Mouse (Mus musculus) thymus, adult 2 months (tissue): Measurements from ENCODE around the gene Mxd1. TPM values are rescaled to one million over a fixed set of nuclear protein-coding genes. Genes with fewer than 3 reads are reported as not detected.

Source experiments
- DNase-seq: peaks from one replicate; pipeline ENCODE4 v3.0.0; 2021
- H3K27ac ChIP-seq: fragments of 200-500 bp; 2 replicates; pipeline ENCODE4 v1.5.1; 2012; ENCODE audit warnings: low read length, control low read depth; ENCODE audit not compliant: control insufficient read depth, insufficient read depth
- H3K27me3 ChIP-seq: fragments of 200-500 bp; 2 replicates; pipeline ENCODE4 v1.6.1; 2012; ENCODE audit warnings: mild to moderate bottlenecking, low read length, moderate library complexity, mixed read lengths; ENCODE audit not compliant: control insufficient read depth, insufficient read depth
- H3K36me3 ChIP-seq: fragments of 200-500 bp; 2 replicates; pipeline ENCODE4 v1.6.1; 2012; ENCODE audit warnings: mild to moderate bottlenecking, low read length, moderate library complexity; ENCODE audit not compliant: control insufficient read depth, insufficient read depth
- H3K4me1 ChIP-seq: fragments of 200-500 bp; replicated peaks from 2 replicates; pipeline ENCODE4 v1.6.1; 2012; ENCODE audit warnings: low read length; ENCODE audit not compliant: control insufficient read depth, insufficient read depth
- H3K4me3 ChIP-seq: fragments of 200-500 bp; 2 replicates; pipeline ENCODE4 v1.5.1; 2012; ENCODE audit warnings: mild to moderate bottlenecking, low read length, control low read depth, moderate library complexity; ENCODE audit not compliant: control insufficient read depth, insufficient read depth
- CTCF ChIP-seq: fragments of 200-500 bp; IDR thresholded peaks from 2 replicates; pipeline ENCODE4 v1.5.1; 2012; ENCODE audit warnings: mild to moderate bottlenecking, control low read depth, low read length, moderate library complexity, borderline replicate concordance; ENCODE audit not compliant: control insufficient read depth, poor library complexity, insufficient read depth; ENCODE audit errors: extremely low read depth
- POLR2A ChIP-seq: fragments of 200-500 bp; IDR thresholded peaks from 2 replicates; pipeline ENCODE4 v1.6.1; 2012; ENCODE audit warnings: mild to moderate bottlenecking, low read length, control low read depth, moderate library complexity; ENCODE audit not compliant: control insufficient read depth, poor library complexity, insufficient read depth; ENCODE audit errors: extremely low read depth
- WGBS: fragments of 180-500 bp; shearing (Covaris S2); methylation state at CpG from one replicate; pipeline ENCODE4 v1.1.7; 2018; 5-methylcytosine and 5-hydroxymethylcytosine counted together
- polyA plus RNA-seq: library from polyadenylated mRNA; depleted of rRNA; stranded (reverse); fragments of >200 nt; gene quantifications from 2 replicates; pipeline ENCODE4 v1.2.3, GENCODE M21; 2012; rRNA removed

Gene Mxd1
- 28.6 and 31.0 TPM in 2 replicates for polyA plus RNA-seq

DNA sequence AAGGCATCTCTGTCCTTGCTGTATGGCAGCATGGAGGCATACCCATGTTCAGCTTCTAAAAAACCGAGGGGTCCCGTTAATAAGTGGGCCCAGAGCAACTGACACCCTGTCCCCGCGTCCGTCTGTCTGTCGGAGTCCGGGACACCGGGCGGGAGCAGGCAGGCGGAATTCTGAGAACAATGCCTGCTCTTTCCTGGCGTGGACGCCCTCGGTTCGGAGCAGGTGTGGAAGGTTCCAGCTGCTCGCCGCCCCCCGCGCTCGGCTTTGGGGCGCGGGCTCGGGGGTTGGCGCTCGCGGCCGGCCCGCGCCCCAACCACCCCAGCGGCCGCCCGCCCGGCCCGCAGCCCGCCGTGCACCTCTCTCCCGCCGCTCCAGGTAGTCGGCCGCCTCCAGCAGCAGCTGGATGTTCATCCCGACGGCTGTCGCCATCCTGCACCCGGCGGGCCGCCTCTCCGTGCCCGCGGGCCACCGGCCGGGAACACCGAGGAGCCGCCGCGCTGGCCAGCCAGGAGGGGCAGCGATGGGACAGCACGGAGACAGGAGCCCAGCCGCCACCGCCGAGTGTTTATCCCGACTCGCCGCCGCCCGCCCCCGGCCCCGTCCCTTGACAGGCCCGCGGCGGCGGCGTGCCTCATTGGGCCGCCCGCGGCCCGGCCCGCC, at the start of gene Mxd1:
TSS of gene Mxd1 (minus strand) at position 582 of the 660 bp plus-strand sequence.
- peak within 1 kb of the TSS; percentile 47; the same call in 1 of the 2 replicates for H3K27ac ChIP-seq
- no peak for DNase-seq
- peak within 1 kb of the TSS; percentile 82 for H3K4me3 ChIP-seq
- no peaks in the 10 kb centered on the region for H3K27me3 ChIP-seq
- TF ChIP-seq CTCF = no peak
- peak; percentile 82 for TF ChIP-seq POLR2A
- WGBS = 1% methylated on average over 69 of the region's 76 CpGs
- H3K36me3 ChIP-seq = peaks cover 10% of the 10 kb centered on the region; the same call in 1 of the 2 replicates
- peaks cover 6% of the 10 kb centered on the region; the same call in 1 of the 2 replicates for H3K4me1 ChIP-seq

DNA sequence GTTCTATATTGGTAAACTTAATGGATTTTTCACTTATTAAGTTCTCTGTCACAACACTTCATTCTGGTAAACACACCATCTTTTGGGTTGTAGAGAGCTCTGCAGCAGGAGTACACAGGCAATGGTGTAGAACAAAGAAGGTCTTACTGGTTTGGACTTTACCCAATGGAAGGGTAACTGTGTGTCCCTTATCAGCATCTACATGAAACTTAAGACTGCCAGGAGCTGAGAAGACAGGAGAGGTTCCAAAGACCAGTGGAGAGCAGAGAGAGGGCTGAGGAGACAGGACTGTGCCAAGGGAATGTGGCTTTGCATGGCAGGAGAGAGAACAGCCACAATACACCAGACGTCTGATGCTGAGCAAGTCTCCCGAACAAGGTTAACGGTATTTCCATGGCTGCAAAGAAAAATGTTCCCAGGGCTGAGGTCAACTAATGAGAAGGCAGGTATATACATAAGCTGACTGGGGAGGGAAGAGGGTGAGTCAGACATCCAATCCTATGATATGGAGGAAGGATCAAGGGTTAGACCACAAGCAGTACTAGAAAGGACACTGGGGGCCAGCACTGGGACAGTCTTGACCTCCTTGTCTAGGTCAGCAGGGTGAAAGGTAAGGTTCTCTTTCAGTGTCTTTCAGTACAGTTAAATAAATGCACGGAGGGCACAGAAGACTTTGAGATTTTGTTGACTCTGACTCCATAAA, 39.3 kb upstream of the Mxd1 start:
- Histone ChIP-seq H3K27ac (no peak overlapping the region), H3K27me3 (no peaks in the 10 kb centered on the region), H3K36me3 (peaks cover 27% of the 10 kb centered on the region), H3K4me3 (no peak overlapping the region), H3K4me1 (no peaks in the 10 kb centered on the region)
- 95% methylated on average over 4 of the region's 4 CpGs for whole genome bisulfite sequencing
- no peak for DNase-seq
- TF ChIP-seq CTCF (no peak), POLR2A (no peak)

DNA sequence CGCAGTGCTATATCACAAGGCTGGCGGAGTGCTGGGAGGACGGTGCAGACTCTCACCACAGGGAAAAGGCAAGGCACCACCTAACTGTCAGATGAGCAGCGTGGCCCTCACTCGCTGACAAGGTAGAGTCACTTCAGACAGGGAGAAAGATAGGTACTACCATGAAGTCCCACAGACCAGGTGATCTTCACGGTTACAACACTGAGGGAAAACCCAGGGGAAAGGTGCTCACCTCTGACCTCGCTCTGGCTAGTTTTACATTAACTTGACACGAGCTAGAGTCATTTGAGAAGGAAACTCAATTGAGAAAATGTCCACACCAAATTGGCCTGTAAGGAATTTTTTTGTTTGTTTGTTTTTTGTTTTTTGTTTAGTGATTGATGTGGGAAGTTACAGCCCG, 33.6 kb upstream of the Mxd1 start:
- H3K4me3 ChIP-seq = no peak overlapping the region
- H3K27me3 ChIP-seq = no peaks in the 10 kb centered on the region
- no peak for TF ChIP-seq CTCF
- no peaks in the 10 kb centered on the region for H3K4me1 ChIP-seq
- no peak overlapping the region for H3K27ac ChIP-seq
- no peak for DNase-seq
- peaks cover 60% of the 10 kb centered on the region for H3K36me3 ChIP-seq
- WGBS = 95% methylated on average over 9 of the region's 9 CpGs

DNA sequence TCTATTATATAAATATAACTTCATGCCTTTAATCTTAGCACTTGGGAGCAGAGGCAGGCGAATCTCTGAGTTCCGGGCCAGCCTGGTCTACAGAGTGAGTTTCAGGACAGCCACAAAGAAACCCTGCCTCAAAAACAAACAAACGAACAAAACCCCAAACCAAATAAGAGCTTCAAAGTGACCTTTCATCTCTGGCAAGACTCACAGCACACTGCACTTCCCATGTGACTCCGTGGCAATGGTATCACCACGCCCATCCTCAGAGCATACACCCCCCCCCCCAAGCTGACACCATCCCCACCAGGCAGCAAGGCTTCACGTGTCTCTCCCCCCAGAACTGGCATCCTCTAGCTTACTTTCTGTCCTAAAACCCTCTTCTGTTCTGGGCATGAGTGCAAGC, 28.9 kb upstream of the Mxd1 start:
- Histone ChIP-seq H3K27ac (no peak overlapping the region), H3K36me3 (peaks cover 58% of the 10 kb centered on the region), H3K27me3 (no peaks in the 10 kb centered on the region), H3K4me1 (no peaks in the 10 kb centered on the region), H3K4me3 (no peak overlapping the region)
- 46% methylated on average over 6 of the region's 6 CpGs for WGBS
- TF ChIP-seq CTCF (no peak), POLR2A (no peak)
- no peak for DNase-seq

DNA sequence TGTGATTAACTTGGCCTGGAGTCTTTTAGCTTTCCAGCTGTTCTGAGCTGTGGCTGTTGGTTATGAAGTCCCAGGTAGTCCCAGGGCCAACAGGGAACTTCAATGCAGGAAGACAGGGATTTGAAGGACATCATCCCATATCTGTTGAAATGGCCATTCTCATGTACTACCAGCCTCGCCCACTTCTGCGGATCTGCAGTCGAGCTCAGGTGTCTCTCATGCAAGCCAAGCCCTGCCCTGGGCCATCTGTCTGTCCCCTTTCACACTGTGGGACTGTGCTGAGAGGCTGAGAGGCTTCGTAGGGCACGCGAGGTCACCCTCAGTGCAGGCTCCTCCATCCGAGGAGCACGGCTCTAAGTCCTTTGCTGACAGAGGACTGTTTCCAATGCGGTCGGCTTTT, 27.3 kb upstream of the Mxd1 start:
- H3K27ac ChIP-seq = no peak overlapping the region
- no peak for DNase-seq
- H3K36me3 ChIP-seq = peaks cover 50% of the 10 kb centered on the region
- no peaks in the 10 kb centered on the region for H3K4me1 ChIP-seq
- H3K4me3 ChIP-seq = no peak overlapping the region
- WGBS = 93% methylated on average over 10 of the region's 10 CpGs
- no peak for TF ChIP-seq POLR2A
- TF ChIP-seq CTCF = no peak
- no peaks in the 10 kb centered on the region for H3K27me3 ChIP-seq

DNA sequence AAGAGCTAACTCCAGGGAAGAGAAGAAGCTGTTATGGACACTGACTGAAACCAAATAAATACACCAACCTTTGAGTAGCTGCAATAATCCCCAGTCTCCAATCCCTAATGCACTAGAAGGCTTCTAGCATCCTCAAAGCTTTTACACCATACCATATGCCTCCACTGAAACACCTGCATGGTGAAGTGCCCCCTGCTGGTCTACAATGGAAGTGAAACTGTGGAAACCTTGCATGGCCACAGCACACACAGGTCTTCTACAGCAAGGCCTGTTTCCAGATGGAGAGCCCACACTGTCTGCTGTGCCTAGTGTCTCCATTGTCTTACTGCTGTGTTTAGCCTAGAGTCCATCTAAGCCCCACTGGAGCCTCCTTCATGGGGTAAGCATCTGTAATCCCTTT, 25.5 kb upstream of the Mxd1 start:
- Histone ChIP-seq H3K27me3 (no peaks in the 10 kb centered on the region), H3K4me1 (no peaks in the 10 kb centered on the region), H3K36me3 (peaks cover 47% of the 10 kb centered on the region), H3K27ac (no peak overlapping the region), H3K4me3 (no peak overlapping the region)
- no peak for TF ChIP-seq POLR2A
- TF ChIP-seq CTCF = peak; percentile 25; the same call in 1 of the 2 replicates
- peak; percentile 67 for DNase-seq
